Mouse (Mus musculus) heart, embryonic 15.5 days (tissue): ENCODE measurements around the gene Ift43. TPM values are rescaled to one million over a fixed set of nuclear protein-coding genes. Genes with fewer than 3 reads are reported as not detected.

Experiments
- ATAC-seq: fragments of 200-750 bp; cut with Nextera tagmentation; replicated peaks from 2 replicates; pipeline ENCODE4 v1.8.0; 2017; ENCODE audit warnings: low read depth, moderate TSS enrichment; ENCODE audit not compliant: insufficient number of reproducible peaks, insufficient read depth, low FRiP score
- H3K27ac ChIP-seq: fragments of 300-500 bp; sonication (generic); 2 replicates; pipeline ENCODE4 v1.5.1; 2015; ENCODE audit warnings: mild to moderate bottlenecking, inconsistent platforms
- H3K27me3 ChIP-seq: fragments of 300-500 bp; sonication (generic); 2 replicates; pipeline ENCODE4 v1.6.1; 2015; ENCODE audit warnings: inconsistent platforms
- H3K36me3 ChIP-seq: fragments of 300-500 bp; sonication (generic); 2 replicates; pipeline ENCODE4 v1.6.1; 2015; ENCODE audit warnings: mild to moderate bottlenecking, inconsistent platforms
- H3K4me1 ChIP-seq: fragments of 300-500 bp; sonication (generic); replicated peaks from 2 replicates; pipeline ENCODE4 v1.6.1; 2015; ENCODE audit warnings: inconsistent platforms
- H3K4me2 ChIP-seq: fragments of 300-500 bp; sonication (generic); 2 replicates; pipeline ENCODE4 v1.6.1; 2015; ENCODE audit warnings: inconsistent platforms, mild to moderate bottlenecking, moderate library complexity
- H3K4me3 ChIP-seq: fragments of 300-500 bp; sonication (generic); 2 replicates; pipeline ENCODE4 v1.5.1; 2015; ENCODE audit warnings: mild to moderate bottlenecking, inconsistent platforms
- H3K9ac ChIP-seq: fragments of 300-500 bp; sonication (generic); 2 replicates; pipeline ENCODE4 v1.6.1; 2015; ENCODE audit warnings: mild to moderate bottlenecking, inconsistent platforms
- H3K9me3 ChIP-seq: fragments of 300-500 bp; sonication (generic); replicated peaks from 2 replicates; pipeline ENCODE4 v1.6.1; 2016; ENCODE audit warnings: inconsistent platforms
- WGBS: fragments of 180-500 bp; shearing (Covaris S2); methylation state at CpG from one replicate; pipeline ENCODE4 v1.1.7; 2015; ENCODE audit warnings: mixed read lengths; 5-methylcytosine and 5-hydroxymethylcytosine counted together
- polyA plus RNA-seq: library from polyadenylated mRNA; unstranded; fragments of >200 nt; fragmentation: Nextera tagmentation; extraction: Ambion mirVana; gene quantifications from 2 replicates; pipeline ENCODE4 v1.2.1, GENCODE M21; 2015

Gene Ift43
- polyA plus RNA-seq, 1 experiment from 2014 or later: 130 TPM

- H3K36me3 ChIP-seq: no peaks in the 10 kb centered on the region
- H3K27me3 ChIP-seq: peaks cover 65% of the 10 kb centered on the region
- H3K4me3 ChIP-seq: no peak overlapping the region
- H3K9ac ChIP-seq: no peak overlapping the region
- no peak overlapping the region for H3K4me2 ChIP-seq
- 2% methylated on average over 19 of the region's 19 CpGs for WGBS
- no peaks in the 10 kb centered on the region for H3K9me3 ChIP-seq
- H3K27ac ChIP-seq: no peak overlapping the region
- no peak for ATAC-seq
- no peaks in the 10 kb centered on the region for H3K4me1 ChIP-seq
Measured at GRCm38 (mm10) chr12:86211099-86211520, 128.8 kb downstream of the Ift43 start.

Other genes starting within 250 kb of the Ift43 start
- 22.2 and 31.9 TPM in 2 replicates for gene Tgfb3, start 3.5 kb upstream of the Ift43 start, polyA plus RNA-seq
- gene Gpatch2l, start 159.3 kb downstream of the Ift43 start, polyA plus RNA-seq: 10.7 and 12.7 TPM in 2 replicates